Mouse (Mus musculus) liver, embryonic 14.5 days (tissue): ENCODE data around the gene Itpr1. TPM values are rescaled to one million over a fixed set of nuclear protein-coding genes. Genes with fewer than 3 reads are reported as not detected.

ENCODE experiments used
- ATAC-seq: fragments of 200-750 bp; cut with Nextera tagmentation; 2 replicates; pipeline ENCODE4 v1.8.0; 2017; ENCODE audit warnings: moderate number of reproducible peaks, mild to moderate bottlenecking, moderate library complexity; ENCODE audit not compliant: insufficient read depth
- DNase-seq, 3 experiments: peaks; one replicate each; pipeline ENCODE4 v3.0.0-alpha.2; 2012 to 2013; ENCODE audit warnings: low read depth in 3 of 3, low spot score in 3 of 3
- H3K27ac ChIP-seq: fragments of 300-500 bp; sonication (generic); 2 replicates; pipeline ENCODE4 v1.5.1; 2014; ENCODE audit warnings: moderate library complexity, mild to moderate bottlenecking, control low read depth, inconsistent platforms
- H3K27me3 ChIP-seq: fragments of 300-500 bp; sonication (generic); 2 replicates; pipeline ENCODE4 v1.6.1; 2014; ENCODE audit warnings: mild to moderate bottlenecking, low read length, moderate library complexity; ENCODE audit not compliant: control insufficient read depth, insufficient read depth
- H3K36me3 ChIP-seq: fragments of 300-500 bp; sonication (generic); replicated peaks from 2 replicates; pipeline ENCODE4 v1.6.1; 2014; ENCODE audit warnings: low read depth; ENCODE audit not compliant: control insufficient read depth, insufficient read depth
- H3K4me1 ChIP-seq, 2 experiments: fragments of 200-500 bp in 1 of 2; fragments of 300-500 bp in 1 of 2; sonication (generic) in 1 of 2; replicated peaks; 2 replicates each; pipeline ENCODE4 v1.6.1; 2012 to 2014; ENCODE audit warnings: antibody characterized with exemption in 1 of 2, inconsistent platforms in 1 of 2, low read length in 1 of 2; ENCODE audit not compliant: control insufficient read depth in 2 of 2, insufficient read depth in 2 of 2
- H3K4me2 ChIP-seq: fragments of 300-500 bp; sonication (generic); 2 replicates; pipeline ENCODE4 v1.6.1; 2014; ENCODE audit warnings: low read depth, mild to moderate bottlenecking, control low read depth, moderate library complexity
- H3K4me3 ChIP-seq, 2 experiments: fragments of 200-500 bp in 1 of 2; fragments of 300-500 bp in 1 of 2; sonication (generic) in 1 of 2; 2 replicates each; pipeline ENCODE4 v1.5.1; 2012 to 2014; ENCODE audit warnings: low read depth in 2 of 2, low read length in 2 of 2, mild to moderate bottlenecking in 2 of 2, control low read depth in 1 of 2, inconsistent platforms in 1 of 2, moderate library complexity in 1 of 2; ENCODE audit not compliant: insufficient read depth in 1 of 2
- H3K9ac ChIP-seq: fragments of 300-500 bp; sonication (generic); replicated peaks from 2 replicates; pipeline ENCODE4 v1.6.1; 2014; ENCODE audit warnings: mild to moderate bottlenecking, control low read depth, moderate library complexity
- H3K9me3 ChIP-seq: fragments of 300-500 bp; sonication (generic); 2 replicates; pipeline ENCODE4 v1.6.1; 2016; ENCODE audit warnings: low read length, mixed read lengths; ENCODE audit not compliant: control insufficient read depth
- CTCF ChIP-seq: IDR thresholded peaks from 2 replicates; pipeline ENCODE4 v1.5.1; 2016; ENCODE audit warnings: antibody characterized with exemption, low read depth, control low read depth
- EP300 ChIP-seq: IDR thresholded peaks from 2 replicates; pipeline ENCODE4 v1.6.1; 2016; ENCODE audit warnings: antibody characterized with exemption, low read depth
- WGBS: fragments of 180-500 bp; shearing (Covaris S2); extraction: QIAGEN DNeasy Blood & Tissue Kit; methylation state at CpG from one replicate; pipeline ENCODE4 v1.1.7; 2014; ENCODE audit not compliant: insufficient replicate concordance; 5-methylcytosine and 5-hydroxymethylcytosine counted together
- polyA plus RNA-seq, 2 experiments: library from polyadenylated mRNA; depleted of rRNA in 1 of 2; stranded (reverse) in 1 of 2; unstranded in 1 of 2; fragments of >200 nt; fragmentation: Nextera tagmentation in 1 of 2; extraction: Ambion mirVana in 1 of 2; gene quantifications; 2 replicates each; pipeline versions ENCODE4 v1.2.1 to v1.2.3; 2012 to 2014

The Itpr1 gene
- polyA plus RNA-seq, 2 experiments: 1.6 to 3.1 TPM

DNA sequence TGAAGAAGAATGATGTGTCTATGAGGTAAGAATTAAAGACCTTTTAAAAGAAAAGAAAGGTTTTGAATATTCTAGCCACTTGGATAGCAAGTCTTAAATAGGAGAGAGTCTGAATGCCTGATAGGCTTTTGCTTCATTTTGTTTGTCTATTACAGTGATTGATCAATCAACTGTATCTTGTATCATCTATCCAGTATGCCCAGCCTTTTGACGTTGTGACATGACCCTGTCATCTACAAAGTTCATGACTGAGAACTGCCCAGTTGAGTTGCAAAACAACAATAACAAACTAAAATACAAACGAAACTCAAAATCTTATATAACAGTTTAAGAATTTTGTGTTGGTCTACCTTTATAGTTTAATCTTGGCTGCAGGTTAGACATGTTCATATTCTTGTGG, 78.1 kb downstream of the Itpr1 start:
- TF ChIP-seq EP300: no peak
- TF ChIP-seq CTCF: no peak
- 63% methylated on average over 2 of the region's 2 CpGs for WGBS
- ATAC-seq: no peak

GRCm38 (mm10) chr6:108291556-108291955, 78.7 kb downstream of the Itpr1 start:
- TF ChIP-seq CTCF: no peak
- no peak for TF ChIP-seq EP300
- Histone ChIP-seq H3K9ac (no peak overlapping the region), H3K4me2 (no peak overlapping the region), H3K36me3 (no peaks in the 10 kb centered on the region), H3K27me3 (no peaks in the 10 kb centered on the region), H3K9me3 (no peaks in the 10 kb centered on the region), H3K4me1 (no peaks in the 10 kb centered on the region), H3K27ac (no peak overlapping the region), H3K4me3 (no peak overlapping the region)
- DNase-seq (no peak), ATAC-seq (no peak)
- WGBS: 71% methylated on average over 3 of the region's 3 CpGs

More for the DNA sequence above, 78.1 kb downstream of the Itpr1 start:
- H3K9me3 ChIP-seq: no peaks in the 10 kb centered on the region
- no peaks in the 10 kb centered on the region for H3K27me3 ChIP-seq
- H3K4me2 ChIP-seq: no peak overlapping the region
- no peaks in the 10 kb centered on the region for H3K36me3 ChIP-seq
- no peak overlapping the region for H3K9ac ChIP-seq
- H3K27ac ChIP-seq: no peak overlapping the region
- H3K4me1 ChIP-seq: no peaks in the 10 kb centered on the region
- DNase-seq: no peak
- no peak overlapping the region for H3K4me3 ChIP-seq

GRCm38 (mm10) chr6:108301856-108302255, 89.0 kb downstream of the Itpr1 start:
- H3K27ac ChIP-seq: no peak overlapping the region
- 68% methylated on average over 5 of the region's 5 CpGs for WGBS
- no peak for TF ChIP-seq EP300
- TF ChIP-seq CTCF: no peak
- ATAC-seq: no peak
- no peaks in the 10 kb centered on the region for H3K36me3 ChIP-seq
- no peak overlapping the region for H3K4me2 ChIP-seq
- no peaks in the 10 kb centered on the region for H3K9me3 ChIP-seq
- H3K27me3 ChIP-seq: no peaks in the 10 kb centered on the region
- no peak overlapping the region for H3K4me3 ChIP-seq
- no peak for DNase-seq
- no peak overlapping the region for H3K9ac ChIP-seq
- H3K4me1 ChIP-seq: peaks cover 0 to 12% of the 10 kb centered on the region in 2 experiments; a peak in 2 of 4 replicates

- 71% methylated on average over 12 of the region's 12 CpGs for WGBS
Measured at GRCm38 (mm10) chr6:108303619-108304567, 91.0 kb downstream of the Itpr1 start.

GRCm38 (mm10) chr6:108305171-108305779, 92.4 kb downstream of the Itpr1 start:
- Histone ChIP-seq H3K9ac (no peak overlapping the region), H3K27me3 (no peaks in the 10 kb centered on the region), H3K9me3 (no peaks in the 10 kb centered on the region), H3K4me3 (no peak overlapping the region), H3K27ac (no peak overlapping the region), H3K4me2 (no peak overlapping the region), H3K4me1 (peaks cover 0 to 12% of the 10 kb centered on the region in 2 experiments; a peak in 2 of 4 replicates), H3K36me3 (no peaks in the 10 kb centered on the region)
- DNase-seq (peak in 1 of 3 experiments; percentile 2), ATAC-seq (peak; percentile 42; the same call in 1 of the 2 replicates)
- TF ChIP-seq EP300 (no peak), CTCF (no peak)
- 57% methylated on average over 12 of the region's 12 CpGs for WGBS

More at GRCm38 (mm10) chr6:108303619-108304567, 91.0 kb downstream of the Itpr1 start:
- no peak overlapping the region for H3K27ac ChIP-seq
- H3K4me2 ChIP-seq: no peak overlapping the region
- H3K4me1 ChIP-seq: peaks cover 0 to 12% of the 10 kb centered on the region in 2 experiments; a peak in 2 of 4 replicates
- no peak overlapping the region for H3K4me3 ChIP-seq
- no peaks in the 10 kb centered on the region for H3K36me3 ChIP-seq
- ATAC-seq (no peak), DNase-seq (no peak)
- H3K27me3 ChIP-seq: no peaks in the 10 kb centered on the region
- no peak overlapping the region for H3K9ac ChIP-seq
- TF ChIP-seq CTCF (no peak), EP300 (no peak)
- H3K9me3 ChIP-seq: no peaks in the 10 kb centered on the region
